ENCODE assay signal across 14 mouse cellular contexts in genomic region chr12:86192036-86192449, GRCm38 (mm10). TPM values are rescaled to one million over a fixed set of nuclear protein-coding genes. Genes with fewer than 3 reads are reported as not detected.
DNase-seq lines count a peak whose midpoint lies in the region; ATAC-seq and TF ChIP-seq lines count a peak whose summit lies in the region.
"Had no signal": no experiment of that assay in that cellular context is flagged by ENCODE, and none has a peak within 500 bp of the region (broad histone marks: within the 10 kb centered on the region; RNA-seq: fewer than 3 reads in every experiment).

No protein-coding gene starts in this region.

- no peak for ATAC-seq in kidney, postnatal 0 days (replicated peaks; ENCODE audit: low FRiP score, low read depth)
- peak; percentile 82 for ATAC-seq in hindbrain, embryonic 14.5 days (ENCODE audit: low FRiP score)
- peak; percentile 58; the same call in 1 of the 2 replicates for ATAC-seq in stomach, embryonic 15.5 days (ENCODE audit: insufficient read depth, low FRiP score, low read depth)
- ATAC-seq in activated CD4-positive, CD25-positive, alpha-beta regulatory T cell, adult 4 months: no peak

- TF ChIP-seq CTCF in kidney, postnatal 0 days (IDR thresholded peaks at IDR 0.05; ENCODE audit: low read depth): no peak

- peak; percentile 24 for DNase-seq in kidney, postnatal 0 days (ENCODE audit: low spot score)
- no peak for DNase-seq in kidney, postnatal 14 days
- DNase-seq in right cerebral cortex, postnatal 10 days (ENCODE audit: low spot score in 2 of 2): peak; percentile 54 to 55
- no peak for DNase-seq in right cerebral cortex, postnatal 25 days
- DNase-seq in hindbrain, embryonic 14.5 days (ENCODE audit: low spot score): peak; percentile 57
- DNase-seq in embryo, embryonic 9.5 days (ENCODE audit: extremely low spot score): no peak
- DNase-seq: cerebellum, adult 9-10 months; heart, postnatal 10 days; thymus, adult 18-20 months had no signal

- no peak overlapping the region for H3K27ac ChIP-seq in kidney, postnatal 0 days
- no peak overlapping the region for H3K27ac ChIP-seq in hindbrain, embryonic 14.5 days
- H3K27ac ChIP-seq in stomach, embryonic 15.5 days: no peak overlapping the region
- H3K27ac ChIP-seq: embryonic facial prominence, embryonic 12.5 days; limb, embryonic 13.5 days had no signal

- H3K9me3 ChIP-seq in kidney, postnatal 0 days (replicated peaks; ENCODE audit: low read length): no peaks in the 10 kb centered on the region
- H3K9me3 ChIP-seq in hindbrain, embryonic 14.5 days (ENCODE audit: control insufficient read depth, low read length): no peaks in the 10 kb centered on the region
- no peaks in the 10 kb centered on the region for H3K9me3 ChIP-seq in stomach, embryonic 15.5 days
- H3K9me3 ChIP-seq: embryonic facial prominence, embryonic 12.5 days; limb, embryonic 13.5 days had no signal

- H3K36me3 ChIP-seq in kidney, postnatal 0 days (ENCODE audit: insufficient read depth, low read length): no peaks in the 10 kb centered on the region
- no peaks in the 10 kb centered on the region for H3K36me3 ChIP-seq in hindbrain, embryonic 14.5 days (replicated peaks; ENCODE audit: control insufficient read depth, insufficient read depth)
- H3K36me3 ChIP-seq in stomach, embryonic 15.5 days: no peaks in the 10 kb centered on the region
- H3K36me3 ChIP-seq: embryonic facial prominence, embryonic 12.5 days; limb, embryonic 13.5 days had no signal

- no peak overlapping the region for H3K4me2 ChIP-seq in kidney, postnatal 0 days (ENCODE audit: low read length)
- H3K4me2 ChIP-seq in hindbrain, embryonic 14.5 days (replicated peaks): no peak overlapping the region
- H3K4me2 ChIP-seq in stomach, embryonic 15.5 days: 0 out of 2 replicates have a peak overlapping the region, but pooled peaks have one; percentile 2
- H3K4me2 ChIP-seq: embryonic facial prominence, embryonic 12.5 days; limb, embryonic 13.5 days had no signal

- 23% methylated on average over 15 of the region's 15 CpGs for WGBS in kidney, postnatal 0 days
- 30% methylated on average over 15 of the region's 15 CpGs for WGBS in hindbrain, embryonic 14.5 days
- 35% methylated on average over 15 of the region's 15 CpGs for WGBS in stomach, embryonic 15.5 days

- no peaks in the 10 kb centered on the region for H3K27me3 ChIP-seq in kidney, postnatal 0 days (ENCODE audit: insufficient read depth, low read length)
- no peaks in the 10 kb centered on the region for H3K27me3 ChIP-seq in hindbrain, embryonic 14.5 days (ENCODE audit: control insufficient read depth, insufficient read depth, low read length)
- no peaks in the 10 kb centered on the region for H3K27me3 ChIP-seq in stomach, embryonic 15.5 days (replicated peaks)
- H3K27me3 ChIP-seq: embryonic facial prominence, embryonic 12.5 days had no signal

- H3K9ac ChIP-seq in kidney, postnatal 0 days (ENCODE audit: low read depth, low read length): no peak overlapping the region
- H3K9ac ChIP-seq in hindbrain, embryonic 14.5 days: no peak overlapping the region
- H3K9ac ChIP-seq in stomach, embryonic 15.5 days: no peak overlapping the region
- H3K9ac ChIP-seq: embryonic facial prominence, embryonic 12.5 days; limb, embryonic 13.5 days had no signal

- H3K4me1 ChIP-seq in kidney, postnatal 0 days (replicated peaks; ENCODE audit: insufficient read depth, low read length): no peaks in the 10 kb centered on the region
- peaks cover 11% of the 10 kb centered on the region; the same call in 1 of the 2 replicates for H3K4me1 ChIP-seq in hindbrain, embryonic 14.5 days (replicated peaks; ENCODE audit: control insufficient read depth, insufficient read depth, low read length)
- H3K4me1 ChIP-seq in stomach, embryonic 15.5 days: peaks cover 7% of the 10 kb centered on the region; the same call in 1 of the 2 replicates

- H3K4me3 ChIP-seq in kidney, postnatal 0 days (replicated peaks; ENCODE audit: low read depth, low read length): no peak overlapping the region
- H3K4me3 ChIP-seq in hindbrain, embryonic 14.5 days (replicated peaks; ENCODE audit: low read length): no peak overlapping the region
- H3K4me3 ChIP-seq in stomach, embryonic 15.5 days (replicated peaks): no peak overlapping the region
- H3K4me3 ChIP-seq: embryonic facial prominence, embryonic 12.5 days; limb, embryonic 13.5 days; myocyte had no signal

RNA-seq across cellular contexts. Expression of gene Gpatch2l, which starts 49.6 kb away (rescaled TPM):
- 10.6 and 10.8 TPM in 2 replicates for polyA plus RNA-seq in kidney, postnatal 0 days (2015; fragmentation: Nextera tagmentation; extraction: Ambion mirVana)
- polyA plus RNA-seq in hindbrain, embryonic 14.5 days (2014; fragmentation: Nextera tagmentation; extraction: Ambion mirVana): 26.7 and 29.6 TPM in 2 replicates
- 13.0 and 13.8 TPM in 2 replicates for polyA plus RNA-seq in stomach, embryonic 15.5 days (2015; fragmentation: Nextera tagmentation; extraction: Ambion mirVana)
- 10 to 100 TPM; 16.9 to 23.2 TPM for polyA plus RNA-seq in activated CD4-positive, CD25-positive, alpha-beta regulatory T cell, adult 4 months (2017; shearing (Covaris generic))

Comparison
In these comparisons a context has a peak if more than half of its experiments do, and no peak if none do; other contexts are left out.
1. DNase-seq: peak in kidney, postnatal 0 days (single experiment), right cerebral cortex, postnatal 10 days (2 of 2) and hindbrain, embryonic 14.5 days (single experiment); none in kidney, postnatal 14 days (single experiment), right cerebral cortex, postnatal 25 days (single experiment) and embryo, embryonic 9.5 days (single experiment).
2. ATAC-seq: peak in hindbrain, embryonic 14.5 days (single experiment) and stomach, embryonic 15.5 days (single experiment); none in kidney, postnatal 0 days (single experiment) and activated CD4-positive, CD25-positive, alpha-beta regulatory T cell, adult 4 months (single experiment).